Mouse (Mus musculus): Measurements from ENCODE around the gene Utrn.

DNA sequence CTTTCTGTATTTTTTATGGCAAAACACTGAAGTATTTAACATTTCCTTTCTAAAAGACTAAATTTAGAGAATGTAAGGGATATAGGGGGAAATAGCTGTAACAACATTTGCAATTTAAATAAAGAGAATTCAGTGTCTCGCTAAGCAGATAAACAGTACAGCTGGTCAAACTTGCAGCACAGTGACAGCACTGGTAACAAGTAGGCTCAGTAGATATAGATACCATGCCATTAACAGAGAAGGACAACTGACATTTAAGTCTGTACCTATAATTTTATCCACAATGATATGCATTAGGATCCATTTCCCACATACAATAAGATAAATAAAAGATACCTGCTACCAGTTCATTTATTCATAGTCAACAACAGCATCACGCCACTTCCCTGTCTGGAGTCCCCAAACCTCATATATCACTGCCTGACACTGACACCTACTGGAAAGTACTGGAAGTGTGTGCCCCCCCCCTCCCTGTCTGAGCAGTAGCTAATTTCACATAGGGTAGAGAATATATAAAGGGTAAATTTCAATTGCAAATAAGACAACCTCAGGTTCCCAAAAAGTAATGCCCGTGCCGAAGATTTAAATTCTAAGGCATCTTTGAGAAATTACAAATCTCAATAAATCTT, 256.8 kb downstream of the Utrn start:
- no peak for TF ChIP-seq POLR2A (IDR thresholded peaks at IDR 0.05; ENCODE audit: low read depth, low read length)
- peak; percentile 44 to 87; a peak in 3 of 4 replicates for TF ChIP-seq CTCF (conservative IDR thresholded peaks at IDR 0.05 in 1 of 2, IDR thresholded peaks at IDR 0.05 in 1 of 2; ENCODE audit: low read depth in 2 of 2, low read length in 2 of 2)
- peak; percentile 95 for TF ChIP-seq MAZ (IDR thresholded peaks at IDR 0.05; ENCODE audit: low read depth, low read length)
- no peak for TF ChIP-seq MYC (IDR thresholded peaks at IDR 0.05; ENCODE audit: low read depth, low read length)
- TF ChIP-seq POLR2AphosphoS2 (IDR thresholded peaks at IDR 0.05; ENCODE audit: low read depth, low read length) = no peak
- TF ChIP-seq EP300 (IDR thresholded peaks at IDR 0.05; ENCODE audit: low read length) = no peak
- no peak for TF ChIP-seq JUND (conservative IDR thresholded peaks at IDR 0.05; ENCODE audit: low read depth, low read length)
- peak; percentile 30; the same call in 1 of the 2 replicates for TF ChIP-seq IRF4 (IDR thresholded peaks at IDR 0.05; ENCODE audit: low read depth, low read length)
- no peak for TF ChIP-seq MAFK (IDR thresholded peaks at IDR 0.05; ENCODE audit: insufficient replicate concordance, low read length)
- no peak for TF ChIP-seq MEF2A (IDR thresholded peaks at IDR 0.05; ENCODE audit: borderline replicate concordance, low read depth, low read length)
- TF ChIP-seq USF2 (conservative IDR thresholded peaks at IDR 0.05; ENCODE audit: low read depth, low read length) = no peak
- no peak for TF ChIP-seq GABPA (IDR thresholded peaks at IDR 0.05; ENCODE audit: insufficient replicate concordance, low read depth, low read length)
- TF ChIP-seq MXI1 (IDR thresholded peaks at IDR 0.05; ENCODE audit: low read depth, low read length) = no peak
- no peak for TF ChIP-seq CHD2 (IDR thresholded peaks at IDR 0.05; ENCODE audit: low read length)
